Mouse (Mus musculus): ENCODE measurements around the gene Psmb11. TPM values are rescaled to one million over a fixed set of nuclear protein-coding genes. Genes with fewer than 3 reads are reported as not detected.

Gene Psmb11
- 0.01 and 0.09 TPM in 2 replicates for polyA plus RNA-seq (2012; rRNA removed)
- polyA plus RNA-seq (2014; fragmentation: Nextera tagmentation; extraction: Ambion mirVana) = not detected in 2 replicates

GRCm38 (mm10) chr14:54621133-54621532 lies at the start of gene Psmb11:
Gene Psmb11, plus strand, starts transcription at chr14:54621433.
- WGBS = 93% methylated on average over 1 of the region's 1 CpGs
- ATAC-seq (ENCODE audit: low FRiP score, low read depth) = no peak
- no peak within 1 kb of the TSS for H3K9ac ChIP-seq (ENCODE audit: low read depth, low read length, severe bottlenecking)
- peaks cover 4% of the 10 kb centered on the region for H3K4me1 ChIP-seq (ENCODE audit: control insufficient read depth, insufficient read depth, low read length)
- no peak for TF ChIP-seq POLR2A (IDR thresholded peaks at IDR 0.05; ENCODE audit: borderline replicate concordance, extremely low read depth, insufficient read depth, insufficient read length)
- peaks cover 4% of the 10 kb centered on the region; the same call in 1 of the 2 replicates for H3K36me3 ChIP-seq (ENCODE audit: control insufficient read depth, insufficient read depth, low read length)
- H3K4me2 ChIP-seq (replicated peaks; ENCODE audit: low read depth, low read length, severe bottlenecking) = no peak within 1 kb of the TSS
- H3K9me3 ChIP-seq (ENCODE audit: control insufficient read depth, low read length) = no peaks in the 10 kb centered on the region
- H3K27me3 ChIP-seq (ENCODE audit: control insufficient read depth, insufficient read depth, low read length) = no peaks in the 10 kb centered on the region
- H3K4me3 ChIP-seq (replicated peaks; ENCODE audit: low read length) = no peak within 1 kb of the TSS
- DNase-seq (ENCODE audit: low spot score) = no peak
- H3K27ac ChIP-seq (replicated peaks; ENCODE audit: low read depth, low read length) = no peak within 1 kb of the TSS

- no peaks in the 10 kb centered on the region for H3K9me3 ChIP-seq (ENCODE audit: control insufficient read depth, low read length)
- H3K27ac ChIP-seq (replicated peaks; ENCODE audit: low read depth, low read length) = peak overlapping the region; percentile 68; the same call in 1 of the 2 replicates
- no peak overlapping the region for H3K4me2 ChIP-seq (replicated peaks; ENCODE audit: low read depth, low read length, severe bottlenecking)
- no peak overlapping the region for H3K4me3 ChIP-seq (replicated peaks; ENCODE audit: low read length)
- H3K9ac ChIP-seq (ENCODE audit: low read depth, low read length, severe bottlenecking) = no peak overlapping the region
- H3K36me3 ChIP-seq (ENCODE audit: control insufficient read depth, insufficient read depth, low read length) = peaks cover 63% of the 10 kb centered on the region
- no peaks in the 10 kb centered on the region for H3K27me3 ChIP-seq (ENCODE audit: control insufficient read depth, insufficient read depth, low read length)
- H3K4me1 ChIP-seq (ENCODE audit: control insufficient read depth, insufficient read depth, low read length) = peaks cover 26% of the 10 kb centered on the region
- TF ChIP-seq POLR2A (IDR thresholded peaks at IDR 0.05; ENCODE audit: borderline replicate concordance, extremely low read depth, insufficient read depth, insufficient read length) = no peak
- ATAC-seq (ENCODE audit: low FRiP score, low read depth) (no peak), DNase-seq (ENCODE audit: low spot score) (no peak)
- WGBS = 69% methylated on average over 4 of the region's 4 CpGs
These were observed 49.1 kb upstream of the Psmb11 start for GRCm38 (mm10) chr14:54572122-54572521.

GRCm38 (mm10) chr14:54572790-54573736 lies 48.2 kb upstream of the Psmb11 start:
- peak overlapping the region; percentile 72 for H3K4me2 ChIP-seq (replicated peaks; ENCODE audit: low read depth, low read length, severe bottlenecking)
- peak overlapping the region; percentile 68 for H3K27ac ChIP-seq (replicated peaks; ENCODE audit: low read depth, low read length)
- no peak for TF ChIP-seq POLR2A (IDR thresholded peaks at IDR 0.05; ENCODE audit: borderline replicate concordance, extremely low read depth, insufficient read depth, insufficient read length)
- 15% methylated on average over 14 of the region's 14 CpGs for WGBS
- H3K4me3 ChIP-seq (replicated peaks; ENCODE audit: low read length) = peak overlapping the region; percentile 96
- peaks cover 54% of the 10 kb centered on the region for H3K36me3 ChIP-seq (ENCODE audit: control insufficient read depth, insufficient read depth, low read length)
- H3K9ac ChIP-seq (ENCODE audit: low read depth, low read length, severe bottlenecking) = peak overlapping the region; percentile 21
- H3K27me3 ChIP-seq (ENCODE audit: control insufficient read depth, insufficient read depth, low read length) = no peaks in the 10 kb centered on the region
- ATAC-seq (ENCODE audit: low FRiP score, low read depth) (0 out of 2 replicates have a peak, but pooled peaks have one; percentile 16), DNase-seq (ENCODE audit: low spot score) (peak; percentile 74)
- peaks cover 26% of the 10 kb centered on the region for H3K4me1 ChIP-seq (ENCODE audit: control insufficient read depth, insufficient read depth, low read length)
- H3K9me3 ChIP-seq (ENCODE audit: control insufficient read depth, low read length) = no peaks in the 10 kb centered on the region

- H3K36me3 ChIP-seq (ENCODE audit: control insufficient read depth, insufficient read depth, low read length) = peaks cover 43% of the 10 kb centered on the region
- H3K9ac ChIP-seq (ENCODE audit: low read depth, low read length, severe bottlenecking) = peak overlapping the region; percentile 21
- peak overlapping the region; percentile 72 for H3K4me2 ChIP-seq (replicated peaks; ENCODE audit: low read depth, low read length, severe bottlenecking)
- no peaks in the 10 kb centered on the region for H3K27me3 ChIP-seq (ENCODE audit: control insufficient read depth, insufficient read depth, low read length)
- H3K4me1 ChIP-seq (ENCODE audit: control insufficient read depth, insufficient read depth, low read length) = peaks cover 31% of the 10 kb centered on the region
- ATAC-seq (ENCODE audit: low FRiP score, low read depth) (no peak), DNase-seq (ENCODE audit: low spot score) (peak; percentile 71)
- 7% methylated on average over 4 of the region's 4 CpGs for WGBS
- H3K9me3 ChIP-seq (ENCODE audit: control insufficient read depth, low read length) = no peaks in the 10 kb centered on the region
- no peak for TF ChIP-seq POLR2A (IDR thresholded peaks at IDR 0.05; ENCODE audit: borderline replicate concordance, extremely low read depth, insufficient read depth, insufficient read length)
- peak overlapping the region; percentile 96 for H3K4me3 ChIP-seq (replicated peaks; ENCODE audit: low read length)
- 0 out of 2 replicates have a peak overlapping the region, but pooled peaks have one; percentile 53 for H3K27ac ChIP-seq (replicated peaks; ENCODE audit: low read depth, low read length)
These were observed 47.0 kb upstream of the Psmb11 start for GRCm38 (mm10) chr14:54574253-54574652.

- ATAC-seq (ENCODE audit: low FRiP score, low read depth) = no peak
- 3% methylated on average over 8 of the region's 8 CpGs for WGBS
- TF ChIP-seq POLR2A (IDR thresholded peaks at IDR 0.05; ENCODE audit: borderline replicate concordance, extremely low read depth, insufficient read depth, insufficient read length) = no peak
These were observed 46.2 kb upstream of the Psmb11 start for GRCm38 (mm10) chr14:54575031-54575430.

More at GRCm38 (mm10) chr14:54575031-54575430, 46.2 kb upstream of the Psmb11 start:
- Histone ChIP-seq H3K4me1 (ENCODE audit: control insufficient read depth, insufficient read depth, low read length) (peaks cover 31% of the 10 kb centered on the region), H3K27me3 (ENCODE audit: control insufficient read depth, insufficient read depth, low read length) (no peaks in the 10 kb centered on the region), H3K9ac (ENCODE audit: low read depth, low read length, severe bottlenecking) (peak overlapping the region; percentile 92), H3K27ac (replicated peaks; ENCODE audit: low read depth, low read length) (peak overlapping the region; percentile 53), H3K9me3 (ENCODE audit: control insufficient read depth, low read length) (no peaks in the 10 kb centered on the region), H3K4me3 (replicated peaks; ENCODE audit: low read length) (peak overlapping the region; percentile 96), H3K36me3 (ENCODE audit: control insufficient read depth, insufficient read depth, low read length) (peaks cover 35% of the 10 kb centered on the region), H3K4me2 (replicated peaks; ENCODE audit: low read depth, low read length, severe bottlenecking) (peak overlapping the region; percentile 72)
- DNase-seq (ENCODE audit: low spot score) = no peak

Measured in limb, embryonic 14.5 days (tissue).